Mouse (Mus musculus): ENCODE measurements around the gene Btk. TPM values are rescaled to one million over a fixed set of nuclear protein-coding genes. Genes with fewer than 3 reads are reported as not detected.

Gene Btk
- polyA plus RNA-seq, 1 experiment from 2014 or later, result 0.77 TPM

- no peak overlapping the region for H3K4me3 ChIP-seq
- no peaks in the 10 kb centered on the region for H3K36me3 ChIP-seq (replicated peaks)
- H3K9ac ChIP-seq, result no peak overlapping the region
- no peak for ATAC-seq (replicated peaks)
- no peaks in the 10 kb centered on the region for H3K27me3 ChIP-seq (replicated peaks)
- H3K27ac ChIP-seq, result no peak overlapping the region
- no peaks in the 10 kb centered on the region for H3K4me1 ChIP-seq
- no peak overlapping the region for H3K4me2 ChIP-seq
- no peaks in the 10 kb centered on the region for H3K9me3 ChIP-seq
- WGBS, result 73% methylated on average over 4 of the region's 4 CpGs
Observed at GRCm38 (mm10) chrX:134523772-134524171, 59.6 kb downstream of the Btk start.

DNA sequence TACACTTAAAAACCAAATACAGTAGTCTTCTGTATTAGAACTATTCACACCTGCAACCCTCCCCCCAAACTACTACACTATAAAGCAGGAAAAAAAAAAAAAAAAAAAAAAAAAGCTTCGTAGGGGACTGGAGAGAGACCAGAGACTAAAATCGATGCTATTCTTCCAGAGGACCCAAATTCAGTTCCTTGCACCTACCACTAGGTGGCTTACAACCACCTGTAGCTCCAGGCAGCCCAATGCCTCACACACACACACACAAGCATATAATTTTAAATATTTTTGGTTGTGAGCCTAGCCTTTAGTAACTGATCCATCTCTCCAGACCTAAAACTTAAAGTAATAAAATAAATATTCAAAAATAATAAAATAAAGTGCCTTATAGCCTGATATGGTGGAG is 73.9 kb downstream of the Btk start:
- no peak for ATAC-seq (replicated peaks)
- H3K9me3 ChIP-seq, result no peaks in the 10 kb centered on the region
- no peak overlapping the region for H3K4me3 ChIP-seq
- no peak overlapping the region for H3K27ac ChIP-seq
- H3K36me3 ChIP-seq (replicated peaks), result no peaks in the 10 kb centered on the region
- WGBS, result 13% methylated on average over 2 of the region's 2 CpGs
- H3K27me3 ChIP-seq (replicated peaks), result no peaks in the 10 kb centered on the region
- H3K9ac ChIP-seq, result no peak overlapping the region
- no peaks in the 10 kb centered on the region for H3K4me1 ChIP-seq
- no peak overlapping the region for H3K4me2 ChIP-seq

DNA sequence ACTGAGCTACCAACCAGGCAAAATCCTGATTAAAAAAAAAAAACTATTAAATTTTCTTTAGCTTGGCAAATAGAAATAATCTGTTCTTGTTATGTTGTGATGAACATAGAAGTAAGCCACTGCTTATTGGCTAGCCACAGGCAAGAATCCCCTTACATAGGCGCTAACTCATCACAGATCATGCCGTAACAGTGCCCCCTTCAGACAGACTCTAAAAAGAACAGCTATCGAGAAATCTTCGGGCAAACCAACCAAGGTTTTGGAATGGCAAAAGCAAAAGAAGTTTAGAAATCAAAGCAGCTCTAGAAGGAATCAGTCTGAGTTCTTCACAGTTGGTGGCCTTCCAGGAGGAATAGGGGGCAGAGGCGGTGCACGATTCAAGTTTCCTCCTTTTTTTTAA is 75.4 kb downstream of the Btk start:
- H3K27me3 ChIP-seq (replicated peaks), result no peaks in the 10 kb centered on the region
- WGBS, result 66% methylated on average over 6 of the region's 6 CpGs
- no peak overlapping the region for H3K27ac ChIP-seq
- no peaks in the 10 kb centered on the region for H3K9me3 ChIP-seq
- ATAC-seq (replicated peaks), result no peak
- H3K4me2 ChIP-seq, result no peak overlapping the region
- H3K9ac ChIP-seq, result no peak overlapping the region
- H3K4me1 ChIP-seq, result no peaks in the 10 kb centered on the region
- no peaks in the 10 kb centered on the region for H3K36me3 ChIP-seq (replicated peaks)
- H3K4me3 ChIP-seq, result no peak overlapping the region

- no peak for ATAC-seq (replicated peaks)
- no peaks in the 10 kb centered on the region for H3K27me3 ChIP-seq (replicated peaks)
- H3K9me3 ChIP-seq, result no peaks in the 10 kb centered on the region
- 86% methylated on average over 8 of the region's 8 CpGs for WGBS
- H3K27ac ChIP-seq, result no peak overlapping the region
- H3K9ac ChIP-seq, result no peak overlapping the region
- H3K36me3 ChIP-seq (replicated peaks), result no peaks in the 10 kb centered on the region
- no peak overlapping the region for H3K4me2 ChIP-seq
- no peak overlapping the region for H3K4me3 ChIP-seq
- H3K4me1 ChIP-seq, result no peaks in the 10 kb centered on the region
Observed at GRCm38 (mm10) chrX:134500651-134501050, 82.7 kb downstream of the Btk start.

Other genes starting within 250 kb of the Btk start
- gene Drp2, start 179.0 kb downstream of the Btk start, polyA plus RNA-seq (2015; fragmentation: Nextera tagmentation; extraction: Ambion mirVana), result 23.1 and 27.0 TPM in 2 replicates
- gene Taf7l, start 107.1 kb downstream of the Btk start, polyA plus RNA-seq (2015; fragmentation: Nextera tagmentation; extraction: Ambion mirVana), result 0.31 and 0.41 TPM in 2 replicates
- gene Timm8a1, start 41.7 kb downstream of the Btk start, polyA plus RNA-seq (2015; fragmentation: Nextera tagmentation; extraction: Ambion mirVana), result 37.8 and 38.1 TPM in 2 replicates
- gene Rpl36a, start 2.1 kb upstream of the Btk start, polyA plus RNA-seq (2015; fragmentation: Nextera tagmentation; extraction: Ambion mirVana), result 155 and 158 TPM in 2 replicates
- 3.7 and 6.2 TPM in 2 replicates for gene Gla, start 17.6 kb upstream of the Btk start, polyA plus RNA-seq (2015; fragmentation: Nextera tagmentation; extraction: Ambion mirVana)
- gene Hnrnph2, start 17.6 kb upstream of the Btk start, polyA plus RNA-seq (2015; fragmentation: Nextera tagmentation; extraction: Ambion mirVana), result 145 and 146 TPM in 2 replicates
- 6.8 and 7.0 TPM in 2 replicates for gene Armcx4, start 102.9 kb upstream of the Btk start, polyA plus RNA-seq (2015; fragmentation: Nextera tagmentation; extraction: Ambion mirVana)
- 85.2 and 89.1 TPM in 2 replicates for gene Armcx1, start 134.4 kb upstream of the Btk start, polyA plus RNA-seq (2015; fragmentation: Nextera tagmentation; extraction: Ambion mirVana)
- gene Armcx6, start 167.8 kb upstream of the Btk start, polyA plus RNA-seq (2015; fragmentation: Nextera tagmentation; extraction: Ambion mirVana), result 44.8 and 52.8 TPM in 2 replicates
- 71.3 and 73.2 TPM in 2 replicates for gene Armcx3, start 173.0 kb upstream of the Btk start, polyA plus RNA-seq (2015; fragmentation: Nextera tagmentation; extraction: Ambion mirVana)
- 92.2 and 101 TPM in 2 replicates for gene Armcx2, start 225.7 kb upstream of the Btk start, polyA plus RNA-seq (2015; fragmentation: Nextera tagmentation; extraction: Ambion mirVana)

All from midbrain, embryonic 15.5 days (tissue).